Mouse (Mus musculus) layer of hippocampus, adult 2 months (tissue): ENCODE measurements around the gene H2-DMa. TPM values are rescaled to one million over a fixed set of nuclear protein-coding genes. Genes with fewer than 3 reads are reported as not detected.

Source experiments
- DNase-seq, 2 experiments: peaks; one replicate each; pipeline ENCODE4 v3.0.0; 2022; ENCODE audit warnings: low spot score in 2 of 2
- H3K27ac ChIP-seq: fragments of 200-600 bp; 2 replicates; pipeline ENCODE4 v1.8.1; 2022
- H3K4me3 ChIP-seq: fragments of 200-600 bp; 2 replicates; pipeline ENCODE4 v1.8.1; 2022; ENCODE audit warnings: mild to moderate bottlenecking
- CTCF ChIP-seq: fragments of 200-600 bp; conservative IDR thresholded peaks from 2 replicates; pipeline ENCODE4 v1.8.1; 2022; ENCODE audit warnings: antibody characterized with exemption, mild to moderate bottlenecking, moderate library complexity
- total RNA-seq, 2 experiments: library from RNA; stranded (reverse); gene quantifications; 2 replicates each; pipeline ENCODE4 v1.2.3; 2021

Gene H2-DMa
- total RNA-seq, 2 experiments from 2014 or later = 26.2 to 33.1 TPM

- TF ChIP-seq CTCF = no peak
- no peak overlapping the region for H3K27ac ChIP-seq
- DNase-seq = no peak
- H3K4me3 ChIP-seq = no peak overlapping the region
Observed at GRCm38 (mm10) chr17:34183564-34184219, 64.4 kb downstream of the H2-DMa start.

DNA sequence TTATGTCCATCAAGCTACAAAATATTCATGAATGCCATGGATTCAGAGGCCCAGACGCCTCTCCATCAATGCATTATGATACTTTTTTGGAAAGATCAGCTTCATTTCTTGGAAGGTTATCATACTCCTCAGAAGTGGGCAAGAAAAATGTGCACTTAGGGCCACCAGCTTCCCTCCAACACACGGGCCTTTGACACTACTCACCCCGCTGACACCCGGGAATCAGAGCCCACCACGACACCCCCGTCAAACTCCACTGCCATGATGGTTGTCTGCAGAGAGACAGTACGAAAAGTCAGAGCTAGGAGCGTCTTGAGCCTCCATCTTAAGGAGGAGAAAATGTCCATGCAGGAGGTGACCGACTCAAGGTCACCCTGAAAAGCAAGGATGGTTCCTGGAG is 66.2 kb downstream of the H2-DMa start:
- TF ChIP-seq CTCF = no peak
- H3K27ac ChIP-seq = no peak overlapping the region
- no peak for DNase-seq
- H3K4me3 ChIP-seq = no peak overlapping the region

DNA sequence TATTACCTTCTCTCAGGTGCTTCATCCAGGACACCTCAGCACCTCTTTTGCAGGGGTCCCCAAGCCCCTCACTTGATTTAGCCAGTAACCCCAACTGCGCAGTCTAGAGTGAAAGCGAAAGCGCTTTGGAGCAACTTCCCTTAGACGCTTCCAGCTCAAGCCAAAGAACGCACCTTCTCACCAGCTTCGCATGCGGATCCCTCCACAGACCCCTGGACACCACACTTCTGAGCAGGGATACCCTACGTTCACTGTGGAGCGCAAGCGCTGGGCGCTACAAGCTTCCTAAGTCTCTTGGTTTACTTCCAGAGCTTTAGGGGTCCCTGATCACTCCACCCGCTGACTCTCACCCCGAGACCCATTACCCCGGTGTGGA is 67.5 kb downstream of the H2-DMa start:
- peak overlapping the region; percentile 67 for H3K4me3 ChIP-seq
- TF ChIP-seq CTCF = no peak
- H3K27ac ChIP-seq = peak overlapping the region; percentile 73
- no peak for DNase-seq

DNA sequence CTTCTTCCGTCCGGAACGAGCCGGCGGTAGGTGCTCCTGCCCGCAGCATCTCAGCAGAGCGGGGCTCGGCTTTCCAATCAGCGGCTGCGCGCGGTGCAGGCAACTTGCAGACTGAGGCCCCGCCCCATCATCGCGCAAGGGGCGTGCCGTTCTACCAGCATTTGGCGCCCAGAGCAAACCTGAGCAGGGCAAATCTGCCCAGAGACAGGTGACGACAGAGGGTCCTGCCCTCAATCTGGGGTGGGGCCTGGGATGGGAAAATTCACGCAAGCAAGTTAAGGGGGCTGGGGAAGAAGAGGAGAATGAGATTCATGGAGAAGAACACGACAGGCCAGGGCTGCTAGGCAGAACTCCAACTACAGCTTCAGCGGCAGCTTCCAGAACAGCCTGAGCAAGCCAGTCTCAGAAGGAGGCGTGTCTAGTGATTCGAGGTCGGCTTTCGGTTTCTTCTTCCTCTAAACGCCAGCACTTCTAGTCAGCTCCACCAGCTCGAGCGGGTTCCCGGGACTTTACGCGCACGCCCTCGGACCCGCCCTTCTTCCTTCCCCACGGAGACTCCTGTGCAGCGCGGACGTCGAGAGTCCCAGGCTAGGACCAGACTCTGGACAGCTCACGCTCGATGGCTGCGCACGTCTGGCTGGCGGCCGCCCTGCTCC is 68.0 kb downstream of the H2-DMa start, which contains the start of the genes Tap1 and Psmb9:
TSS of gene Tap1 (plus strand) at position 293 of the 656 bp plus-strand sequence.
TSS of gene Psmb9 (minus strand) at position 504 of the 656 bp plus-strand sequence.
- Histone ChIP-seq H3K27ac (peak within 1 kb of the TSS; percentile 73), H3K4me3 (peak within 1 kb of the TSS; percentile 67)
- TF ChIP-seq CTCF = no peak
- peak; percentile 95 to 96 for DNase-seq

DNA sequence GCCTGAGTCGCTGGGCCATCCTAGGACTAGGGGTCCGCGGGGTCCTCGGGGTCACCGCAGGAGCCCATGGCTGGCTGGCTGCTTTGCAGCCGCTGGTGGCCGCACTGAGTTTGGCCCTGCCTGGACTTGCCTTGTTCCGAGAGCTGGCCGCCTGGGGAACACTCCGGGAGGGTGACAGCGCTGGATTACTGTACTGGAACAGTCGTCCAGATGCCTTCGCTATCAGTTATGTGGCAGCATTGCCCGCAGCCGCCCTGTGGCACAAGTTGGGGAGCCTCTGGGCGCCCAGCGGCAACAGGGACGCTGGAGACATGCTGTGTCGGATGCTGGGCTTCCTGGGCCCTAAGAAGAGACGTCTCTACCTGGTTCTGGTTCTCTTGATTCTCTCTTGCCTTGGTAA is 68.7 kb downstream of the H2-DMa start:
- no peak for TF ChIP-seq CTCF
- no peak for DNase-seq
- Histone ChIP-seq H3K4me3 (peak overlapping the region; percentile 67), H3K27ac (peak overlapping the region; percentile 73)

Other genes with a start within 250 kb of the H2-DMa start
- not detected for gene Gm7029, start 245.7 kb upstream of the H2-DMa start, total RNA-seq
- gene Kifc1, start 228.9 kb upstream of the H2-DMa start, total RNA-seq = 1 to 10 TPM; 1.8 to 3.0 TPM
- gene Platr17, start 214.4 kb upstream of the H2-DMa start, total RNA-seq = under 1 TPM; 0.61 to 0.64 TPM
- 10 to 100 TPM; 26.1 to 32.9 TPM for gene Daxx, start 210.1 kb upstream of the H2-DMa start, total RNA-seq
- 10 to 100 TPM; 30.2 to 40.1 TPM for gene Tapbp, start 203.6 kb upstream of the H2-DMa start, total RNA-seq
- gene Zbtb22, start 203.6 kb upstream of the H2-DMa start, total RNA-seq = 10 to 100 TPM; 31.4 to 31.8 TPM
- gene Rgl2, start 190.0 kb upstream of the H2-DMa start, total RNA-seq = 10 to 100 TPM; 68.9 to 76.4 TPM
- 10 to 100 TPM; 86.5 to 97.4 TPM for gene Pfdn6, start 179.2 kb upstream of the H2-DMa start, total RNA-seq
- gene Wdr46, start 178.9 kb upstream of the H2-DMa start, total RNA-seq = 10 to 100 TPM; 14.5 to 18.9 TPM
- 1 to 10 TPM; 6.3 TPM for gene B3galt4, start 168.1 kb upstream of the H2-DMa start, total RNA-seq
- gene Vps52, start 163.7 kb upstream of the H2-DMa start, total RNA-seq = 10 to 100 TPM; 84.3 to 92.5 TPM
- 100 to 1,000 TPM; 310 to 336 TPM for gene Rps18, start 163.5 kb upstream of the H2-DMa start, total RNA-seq
- gene H2-K1, start 119.2 kb upstream of the H2-DMa start, total RNA-seq = 10 to 100 TPM; 20.7 to 22.5 TPM
- 10 to 100 TPM; 39.6 to 45.2 TPM for gene Ring1, start 94.9 kb upstream of the H2-DMa start, total RNA-seq
- gene H2-Ke6, start 91.5 kb upstream of the H2-DMa start, total RNA-seq = 10 to 100 TPM; 55.6 to 59.5 TPM
- gene Slc39a7, start 87.9 kb upstream of the H2-DMa start, total RNA-seq = 10 to 100 TPM; 97.7 to 98.9 TPM
- gene Rxrb, start 87.7 kb upstream of the H2-DMa start, total RNA-seq = 10 to 100 TPM; 80.6 to 85.5 TPM
- 10 to 100 TPM; 18.9 to 23.1 TPM for gene Col11a2, start 80.1 kb upstream of the H2-DMa start, total RNA-seq
- under 1 TPM in 1 of 2 experiments, not detected in 1; 0.44 TPM for gene H2-Oa, start 27.2 kb upstream of the H2-DMa start, total RNA-seq
- 100 to 1,000 TPM; 196 to 200 TPM for gene Brd2, start 3.1 kb downstream of the H2-DMa start, total RNA-seq
- under 1 TPM; 0.77 to 0.96 TPM for gene H2-DMb2, start 23.8 kb downstream of the H2-DMa start, total RNA-seq
- gene H2-DMb1, start 33.5 kb downstream of the H2-DMa start, total RNA-seq = 1 to 10 TPM; 1.8 to 2.5 TPM
- 1 to 10 TPM; 3.3 to 3.4 TPM for gene Tap1, start 68.0 kb downstream of the H2-DMa start, total RNA-seq
- gene Psmb9, start 68.2 kb downstream of the H2-DMa start, total RNA-seq = 1 to 10 TPM; 2.1 to 3.6 TPM
- 1 to 10 TPM; 2.7 TPM for gene Psmb8, start 78.2 kb downstream of the H2-DMa start, total RNA-seq
- 1 to 10 TPM; 7.8 to 9.3 TPM for gene Tap2, start 84.0 kb downstream of the H2-DMa start, total RNA-seq
- gene H2-Ob, start 119.4 kb downstream of the H2-DMa start, total RNA-seq = under 1 TPM in 1 of 2 experiments, not detected in 1; 0.17 TPM
- gene H2-Ab1, start 138.1 kb downstream of the H2-DMa start, total RNA-seq = 1 to 10 TPM; 1.7 to 1.8 TPM
- 1 to 10 TPM in 1 of 2 experiments, under 1 TPM in 1; 0.66 to 1.2 TPM for gene H2-Aa, start 168.3 kb downstream of the H2-DMa start, total RNA-seq
- 1 to 10 TPM; 1.0 to 1.3 TPM for gene H2-Eb1, start 186.3 kb downstream of the H2-DMa start, total RNA-seq
- gene H2-Eb2, start 206.1 kb downstream of the H2-DMa start, total RNA-seq = not detected
- under 1 TPM; 0.51 to 0.76 TPM for gene Btnl2, start 235.3 kb downstream of the H2-DMa start, total RNA-seq